Mouse (Mus musculus) adrenal gland, postnatal 36 days (tissue): Measurements from ENCODE around the gene Gm20831. TPM values are rescaled to one million over a fixed set of nuclear protein-coding genes. Genes with fewer than 3 reads are reported as not detected.
"Not testable (repeated sequence)": the region's sequence is repeated elsewhere in the genome, so short reads cannot be mapped to it uniquely, and the experiment has no call there.

Experiments
- DNase-seq, 2 experiments: peaks; one replicate each; pipeline ENCODE4 v3.0.0; 2021; ENCODE audit warnings: mixed read lengths in 1 of 2
- long read RNA-seq, 2 experiments: library from polyadenylated mRNA; stranded (forward); transcript quantifications; one replicate each; pipeline ENCODE4 v2.0.0; 2021; ENCODE audit warnings: borderline sequencing depth in 2 of 2
- total RNA-seq, 2 experiments: library from RNA; stranded (reverse); gene quantifications; 2 replicates each; pipeline ENCODE4 v1.2.3; 2021

Gm20831 gene
- total RNA-seq, result not detected
- long read RNA-seq, experiment 1, result 0 reads
- long read RNA-seq, experiment 2, result 0 reads

DNA sequence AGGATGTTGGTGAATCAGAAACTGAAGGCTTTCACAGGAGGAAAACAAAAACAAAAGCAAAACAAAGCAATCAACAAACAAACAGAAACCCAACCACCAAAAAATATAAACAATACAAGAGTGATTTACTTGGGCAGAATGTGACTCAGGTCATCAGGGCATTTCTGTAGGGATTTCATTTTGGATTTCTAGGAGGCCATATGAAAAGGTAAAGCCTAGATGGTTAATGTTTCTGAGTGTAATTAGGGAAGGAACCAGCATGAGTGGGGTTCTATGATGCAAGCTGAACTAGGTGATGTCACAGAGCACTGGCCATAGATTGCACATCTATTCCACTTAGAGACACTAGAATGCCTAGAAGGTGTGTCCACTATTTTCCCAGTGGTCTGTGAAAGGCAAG is at the start of gene Gm20831, which contains the start of gene Gm20772:
TSS of gene Gm20831 (plus strand) at position 301 of the 400 bp plus-strand sequence.
TSS of gene Gm20772 (plus strand) at position 301 of the 400 bp plus-strand sequence.
- DNase-seq, result not testable (repeated sequence)

DNA sequence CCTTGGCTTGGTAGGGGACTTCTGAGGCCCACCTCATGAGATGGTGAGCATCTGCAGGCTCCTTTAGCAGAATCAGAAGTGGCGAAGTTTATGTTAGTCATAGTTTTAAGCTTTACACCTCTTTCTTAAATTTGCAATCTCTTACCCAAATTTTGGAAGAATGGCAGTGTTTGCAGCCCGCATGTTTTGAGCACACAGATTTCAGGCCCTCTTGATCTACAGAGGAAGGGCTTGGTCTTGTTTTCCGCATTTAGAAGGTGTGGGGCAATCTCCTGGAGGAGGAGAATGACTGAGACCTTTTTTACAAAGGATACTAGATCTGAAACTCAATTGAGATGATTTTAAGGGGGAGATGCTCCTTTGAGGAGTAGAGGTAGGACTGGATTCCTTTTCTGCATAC is 28.4 kb upstream of the Gm20831 start, which contains the start of gene Gm21904:
TSS of gene Gm21904 (minus strand) at position 101 of the 400 bp plus-strand sequence.
- not testable (repeated sequence) for DNase-seq

DNA sequence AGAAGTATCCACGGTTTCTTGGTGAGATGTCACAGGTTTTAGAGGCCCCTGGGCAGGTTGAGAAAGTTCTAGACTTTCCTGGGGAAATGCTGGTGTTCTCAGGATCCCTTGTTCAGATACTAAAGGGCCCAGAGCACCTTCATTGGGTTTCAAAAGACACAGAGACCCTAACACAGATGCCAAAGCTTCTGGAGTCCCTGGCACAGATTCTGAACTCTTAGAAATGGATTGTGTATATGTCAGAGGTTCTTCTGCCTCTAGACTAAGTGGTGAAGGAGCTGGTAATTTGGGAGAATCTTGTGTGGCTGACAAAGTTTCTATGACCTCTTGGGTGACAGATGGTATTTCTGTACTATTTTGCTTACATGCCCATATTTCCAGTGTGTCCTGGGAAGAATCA is 62.7 kb downstream of the Gm20831 start, which contains the start of gene Srsy:
TSS of gene Srsy (minus strand) at position 101 of the 400 bp plus-strand sequence.
- DNase-seq, result not testable (repeated sequence)

Other genes with a start within 250 kb of the Gm20831 start
- gene Gm21904, start 28.5 kb upstream of the Gm20831 start, total RNA-seq, result not detected
- gene Gm20772, start within 50 bp of the Gm20831 start, total RNA-seq, result not detected
- not detected for gene Srsy, start 62.6 kb downstream of the Gm20831 start, total RNA-seq
- not detected for gene Gm21764, start 187.1 kb downstream of the Gm20831 start, total RNA-seq
- not detected for gene Ssty1, start 214.4 kb downstream of the Gm20831 start, total RNA-seq